Mouse (Mus musculus) regulatory T cell (primary cell): Measurements from ENCODE around the gene Miga2.

Experiments
- in situ Hi-C: fragments of 300-600 bp; cut with MboI, MseI; formaldehyde crosslinking; loops from one replicate; pipeline ENCODE4 v1.15.1; 2025; ENCODE audit warnings: high pct_unique_total_duplicates

Gene Miga2

DNA sequence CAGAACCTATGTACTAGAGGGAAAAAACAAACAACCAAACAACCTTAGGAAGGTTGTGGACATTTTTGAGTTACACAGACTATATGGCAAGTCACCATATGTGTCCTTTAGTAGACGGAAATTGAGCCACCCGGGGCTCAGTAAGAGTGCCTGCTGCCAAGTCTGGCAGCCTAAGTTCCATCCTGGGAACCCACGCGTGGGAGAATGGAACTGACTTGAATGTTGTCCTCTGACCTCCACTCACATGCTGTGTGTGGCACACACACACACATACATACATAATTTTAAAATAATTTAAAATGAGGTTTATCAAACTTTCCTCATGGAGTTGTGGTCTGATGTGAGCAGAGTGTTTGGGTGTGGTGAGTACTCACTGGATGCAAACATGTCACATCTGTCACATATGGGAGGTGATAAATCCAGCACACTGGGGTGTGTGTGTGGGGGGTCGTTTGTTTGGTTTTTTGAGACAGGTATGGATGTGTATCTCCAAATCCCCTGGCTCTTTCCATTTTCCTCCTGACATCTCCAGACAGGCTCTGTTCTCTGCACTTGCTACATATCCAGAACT is 53.6 kb downstream of the Miga2 start:
- in situ Hi-C loops: no loop called here

GRCm38 (mm10) chr2:30418259-30418658 is 54.2 kb downstream of the Miga2 start:
- in situ Hi-C loops: no loop called here

- in situ Hi-C loops: no loop called here
Observed at GRCm38 (mm10) chr2:30419112-30419511, 55.1 kb downstream of the Miga2 start.

GRCm38 (mm10) chr2:30421432-30421831 is 57.4 kb downstream of the Miga2 start:
- in situ Hi-C loops: no loop called here

DNA sequence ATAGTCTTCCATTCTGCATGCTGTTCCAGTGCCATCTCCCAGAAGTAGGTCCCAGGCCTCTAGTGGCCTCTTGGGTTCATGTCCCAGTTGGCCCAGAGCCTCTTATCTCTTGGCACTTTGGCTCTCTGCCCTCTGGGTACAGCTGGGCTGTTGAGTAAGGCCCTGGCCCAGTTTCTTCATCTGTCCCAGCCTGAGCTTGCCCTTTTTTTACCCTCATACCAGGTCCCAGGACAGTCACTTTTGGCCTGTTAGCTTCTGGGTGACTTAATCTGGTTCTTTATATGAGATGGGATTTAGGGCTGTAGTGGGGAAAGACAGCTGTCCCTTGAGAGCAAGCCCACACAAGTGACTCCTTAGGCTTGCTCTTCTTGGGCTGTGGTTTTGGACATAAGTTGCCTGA is 65.1 kb downstream of the Miga2 start:
- in situ Hi-C loops: no loop called here
